ENCODE assay signal across 18 mouse cellular contexts in the genomic region with DNA sequence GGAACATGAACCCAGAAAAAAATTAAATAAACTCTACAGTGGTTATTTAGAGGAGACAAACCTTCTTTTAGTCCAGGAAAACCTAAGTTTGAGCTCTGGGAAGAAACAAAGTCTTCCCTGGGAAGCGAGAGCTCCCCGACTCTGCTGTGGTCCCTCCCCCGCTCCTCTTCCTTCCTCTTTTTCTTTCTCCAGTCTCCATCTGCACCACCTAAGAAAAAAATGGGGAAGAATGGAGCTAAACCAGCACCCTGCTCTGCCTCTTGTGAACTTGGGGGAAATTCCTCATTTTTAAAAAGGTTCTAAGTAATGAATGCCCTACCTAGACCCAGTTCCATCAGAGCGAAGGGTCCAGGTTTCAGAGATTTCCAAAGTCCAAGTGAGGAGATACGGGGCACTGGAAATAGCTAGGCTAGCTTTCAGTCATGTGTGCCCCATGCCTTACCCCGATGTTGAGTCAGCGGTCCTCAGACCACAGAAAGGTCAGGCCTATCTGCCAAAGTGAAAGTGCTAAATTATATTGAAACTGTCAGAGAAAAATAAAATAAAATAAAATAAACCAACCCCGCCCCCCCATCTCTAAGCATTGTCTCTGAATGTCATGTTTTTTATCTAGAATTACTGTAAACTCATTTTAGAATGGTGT.
DNase-seq lines count a peak whose midpoint lies in the region; ATAC-seq and TF ChIP-seq lines count a peak whose summit lies in the region.
"Had no signal": no experiment of that assay in that cellular context is flagged by ENCODE, and none has a peak within 500 bp of the region (broad histone marks: within the 10 kb centered on the region; RNA-seq: fewer than 3 reads in every experiment).

No protein-coding gene starts in this region.

- no peak overlapping the region for H3K9ac ChIP-seq in intestine, embryonic 16.5 days (ENCODE audit: low read depth, low read length)
- no peak overlapping the region for H3K9ac ChIP-seq in midbrain, embryonic 15.5 days
- H3K9ac ChIP-seq: embryonic facial prominence, embryonic 12.5 days; forebrain, embryonic 12.5 days had no signal

- no peak for TF ChIP-seq CTCF in layer of hippocampus, adult 2 months (conservative IDR thresholded peaks at IDR 0.05)

- no peaks in the 10 kb centered on the region for H3K36me3 ChIP-seq in megakaryocyte, embryonic 14.5 days (replicated peaks; ENCODE audit: low read length)
- no peaks in the 10 kb centered on the region for H3K36me3 ChIP-seq in intestine, embryonic 16.5 days (ENCODE audit: control insufficient read depth, insufficient read depth, low read length)
- no peaks in the 10 kb centered on the region for H3K36me3 ChIP-seq in midbrain, embryonic 15.5 days (replicated peaks)
- H3K36me3 ChIP-seq: embryonic facial prominence, embryonic 12.5 days; forebrain, embryonic 12.5 days had no signal

- H3K4me2 ChIP-seq in intestine, embryonic 16.5 days (ENCODE audit: low read depth, low read length) = no peak overlapping the region
- H3K4me2 ChIP-seq in midbrain, embryonic 15.5 days = no peak overlapping the region
- H3K4me2 ChIP-seq: embryonic facial prominence, embryonic 12.5 days; forebrain, embryonic 12.5 days had no signal

- H3K9me3 ChIP-seq in megakaryocyte, embryonic 14.5 days = no peaks in the 10 kb centered on the region
- no peaks in the 10 kb centered on the region for H3K9me3 ChIP-seq in intestine, embryonic 16.5 days (ENCODE audit: control insufficient read depth, low read length)
- H3K9me3 ChIP-seq in midbrain, embryonic 15.5 days = no peaks in the 10 kb centered on the region
- H3K9me3 ChIP-seq: embryonic facial prominence, embryonic 12.5 days; forebrain, embryonic 12.5 days had no signal

- H3K4me3 ChIP-seq in layer of hippocampus, adult 2 months = no peak overlapping the region
- peak overlapping the region; percentile 72 for H3K4me3 ChIP-seq in megakaryocyte, embryonic 14.5 days (replicated peaks)
- no peak overlapping the region for H3K4me3 ChIP-seq in intestine, embryonic 16.5 days (ENCODE audit: low read length)
- no peak overlapping the region for H3K4me3 ChIP-seq in midbrain, embryonic 15.5 days
- H3K4me3 ChIP-seq: embryonic facial prominence, embryonic 12.5 days; forebrain, embryonic 12.5 days; heart, adult 2 months had no signal

- 90% methylated on average over 8 of the region's 8 CpGs for WGBS in intestine, embryonic 16.5 days
- 91% methylated on average over 8 of the region's 8 CpGs for WGBS in midbrain, embryonic 15.5 days

- peak; percentile 42 to 43 for DNase-seq in adrenal gland, postnatal 36 days
- DNase-seq in adrenal gland, adult 18-20 months (ENCODE audit: low spot score in 2 of 2) = no peak
- no peak for DNase-seq in layer of hippocampus, adult 2 months (ENCODE audit: low spot score in 2 of 2)
- DNase-seq in layer of hippocampus, postnatal 36 days = no peak
- DNase-seq: cerebellum, postnatal 10 days; liver; lung, postnatal 10 days; right cerebral cortex, postnatal 25 days had no signal

- peak; percentile 22 for ATAC-seq in activated CD4-positive, CD25-positive, alpha-beta regulatory T cell, adult 4 months
- no peak for ATAC-seq in intestine, embryonic 16.5 days
- no peak for ATAC-seq in midbrain, embryonic 15.5 days (replicated peaks)
- ATAC-seq: intestine, postnatal 0 days; midbrain, embryonic 16.5 days; Patski had no signal

- H3K27me3 ChIP-seq in megakaryocyte, embryonic 14.5 days (replicated peaks) = peaks cover 3% of the 10 kb centered on the region
- no peaks in the 10 kb centered on the region for H3K27me3 ChIP-seq in intestine, embryonic 16.5 days (replicated peaks; ENCODE audit: control insufficient read depth, insufficient read depth, low read length)
- no peaks in the 10 kb centered on the region for H3K27me3 ChIP-seq in midbrain, embryonic 15.5 days (replicated peaks)
- H3K27me3 ChIP-seq: embryonic facial prominence, embryonic 12.5 days; forebrain, embryonic 12.5 days; Patski had no signal

- peak overlapping the region; percentile 48; the same call in 1 of the 2 replicates for H3K27ac ChIP-seq in layer of hippocampus, adult 2 months
- H3K27ac ChIP-seq in intestine, embryonic 16.5 days (ENCODE audit: low read length) = no peak overlapping the region
- no peak overlapping the region for H3K27ac ChIP-seq in midbrain, embryonic 15.5 days
- H3K27ac ChIP-seq: embryonic facial prominence, embryonic 12.5 days; forebrain, embryonic 12.5 days; heart, adult 2 months had no signal

- peaks cover 37% of the 10 kb centered on the region for H3K4me1 ChIP-seq in megakaryocyte, embryonic 14.5 days
- peaks cover 6% of the 10 kb centered on the region for H3K4me1 ChIP-seq in intestine, embryonic 16.5 days (ENCODE audit: control insufficient read depth, insufficient read depth, low read length)
- no peaks in the 10 kb centered on the region for H3K4me1 ChIP-seq in midbrain, embryonic 15.5 days
- H3K4me1 ChIP-seq: embryonic facial prominence, embryonic 12.5 days; forebrain, embryonic 12.5 days had no signal

Comparison
In these comparisons a context has a peak if more than half of its experiments do, and no peak if none do; other contexts are left out.
1. DNase-seq: peak in adrenal gland, postnatal 36 days (2 of 2); none in adrenal gland, adult 18-20 months (0 of 2), layer of hippocampus, adult 2 months (0 of 2) and layer of hippocampus, postnatal 36 days (0 of 2).